Mouse (Mus musculus): ENCODE measurements at regions not wholly inside any gene's neighbourhood (a gene's known extent, or its start where the extent isn't known, plus 50 kb on each side); places are given as distances from the start of the nearest gene placed in this dataset.
A peak's percentile ranks its signal among the peaks of the same experiment; 100 is the strongest.
"Not testable (repeated sequence)": the region's sequence is repeated elsewhere in the genome, so short reads cannot be mapped to it uniquely, and the experiment has no call there.

GRCm38 (mm10) chr6:48172769-48173168, 86.4 kb upstream of the Zfp746 start:
- not testable (repeated sequence) for DNase-seq

- DNase-seq: peak; percentile 3
These were observed 50.5 kb upstream of the Zfp746 start for GRCm38 (mm10) chr6:48136851-48137250.
